Mouse (Mus musculus): ENCODE data around the gene Itgb4. TPM values are rescaled to one million over a fixed set of nuclear protein-coding genes. Genes with fewer than 3 reads are reported as not detected.

Itgb4 gene
- polyA plus RNA-seq, 1 experiment from 2014 or later: 0.67 TPM

GRCm38 (mm10) chr11:116004186-116004823 lies 29.8 kb downstream of the Itgb4 start:
- 34% methylated on average over 8 of the region's 8 CpGs for WGBS
- Histone ChIP-seq H3K4me2 (ENCODE audit: low read length) (peak overlapping the region; percentile 72), H3K27me3 (replicated peaks; ENCODE audit: control insufficient read depth, insufficient read depth, low read length) (no peaks in the 10 kb centered on the region), H3K27ac (ENCODE audit: low read length) (no peak overlapping the region), H3K9ac (replicated peaks; ENCODE audit: low read depth, low read length) (peak overlapping the region; percentile 65), H3K4me3 (replicated peaks; ENCODE audit: low read length) (peak overlapping the region; percentile 43), H3K9me3 (ENCODE audit: control insufficient read depth, low read length) (no peaks in the 10 kb centered on the region), H3K4me1 (replicated peaks; ENCODE audit: control insufficient read depth, insufficient read depth, low read length) (peaks cover 9% of the 10 kb centered on the region), H3K36me3 (ENCODE audit: control insufficient read depth, insufficient read depth) (no peaks in the 10 kb centered on the region)
- ATAC-seq: no peak

DNA sequence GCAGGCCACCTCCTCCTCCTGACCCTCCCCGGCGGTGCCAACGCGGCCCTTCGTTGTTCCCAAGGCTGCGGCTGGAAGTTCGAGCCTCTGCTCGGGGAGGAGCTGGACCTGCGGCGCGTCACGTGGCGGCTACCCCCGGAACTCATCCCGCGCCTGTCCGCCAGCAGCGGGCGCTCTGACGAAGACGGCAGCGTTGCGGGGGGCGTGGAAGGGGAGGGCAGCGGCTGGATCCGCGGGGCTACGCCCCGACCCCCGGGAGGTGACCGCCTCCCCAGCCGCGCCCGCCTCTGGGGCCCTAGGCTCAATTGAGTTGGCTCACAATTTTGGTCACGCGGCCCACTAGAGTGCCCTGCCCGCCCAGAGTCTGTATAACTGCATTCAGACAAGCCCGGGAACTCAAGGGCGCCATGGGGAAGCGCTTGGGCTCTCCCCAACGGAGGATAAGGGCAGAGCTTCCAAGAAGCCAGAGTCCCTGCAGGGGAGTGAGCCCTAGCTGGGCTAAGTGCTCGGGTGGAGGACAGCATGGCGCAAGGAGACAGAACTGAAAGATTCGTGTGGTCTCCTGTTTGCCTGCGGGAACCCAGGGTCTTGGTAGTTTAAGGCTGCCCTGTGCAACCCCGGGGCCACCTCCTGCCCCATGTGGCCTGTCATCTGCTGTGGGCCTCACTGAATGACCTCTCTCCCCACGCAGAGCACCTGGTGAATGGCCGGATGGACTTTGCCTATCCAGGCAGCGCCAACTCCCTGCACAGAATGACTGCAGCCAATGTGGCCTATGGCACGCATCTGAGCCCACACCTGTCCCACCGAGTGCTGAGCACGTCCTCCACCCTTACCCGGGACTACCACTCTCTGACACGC lies 30.6 kb downstream of the Itgb4 start:
- Histone ChIP-seq H3K27ac (ENCODE audit: low read length) (no peak overlapping the region), H3K4me3 (replicated peaks; ENCODE audit: low read length) (peak overlapping the region; percentile 43), H3K27me3 (replicated peaks; ENCODE audit: control insufficient read depth, insufficient read depth, low read length) (no peaks in the 10 kb centered on the region), H3K36me3 (ENCODE audit: control insufficient read depth, insufficient read depth) (no peaks in the 10 kb centered on the region), H3K4me2 (ENCODE audit: low read length) (peak overlapping the region; percentile 72), H3K9ac (replicated peaks; ENCODE audit: low read depth, low read length) (peak overlapping the region; percentile 65), H3K9me3 (ENCODE audit: control insufficient read depth, low read length) (no peaks in the 10 kb centered on the region), H3K4me1 (replicated peaks; ENCODE audit: control insufficient read depth, insufficient read depth, low read length) (peaks cover 12% of the 10 kb centered on the region)
- ATAC-seq: peak; percentile 61
- 8% methylated on average over 48 of the region's 54 CpGs for WGBS

DNA sequence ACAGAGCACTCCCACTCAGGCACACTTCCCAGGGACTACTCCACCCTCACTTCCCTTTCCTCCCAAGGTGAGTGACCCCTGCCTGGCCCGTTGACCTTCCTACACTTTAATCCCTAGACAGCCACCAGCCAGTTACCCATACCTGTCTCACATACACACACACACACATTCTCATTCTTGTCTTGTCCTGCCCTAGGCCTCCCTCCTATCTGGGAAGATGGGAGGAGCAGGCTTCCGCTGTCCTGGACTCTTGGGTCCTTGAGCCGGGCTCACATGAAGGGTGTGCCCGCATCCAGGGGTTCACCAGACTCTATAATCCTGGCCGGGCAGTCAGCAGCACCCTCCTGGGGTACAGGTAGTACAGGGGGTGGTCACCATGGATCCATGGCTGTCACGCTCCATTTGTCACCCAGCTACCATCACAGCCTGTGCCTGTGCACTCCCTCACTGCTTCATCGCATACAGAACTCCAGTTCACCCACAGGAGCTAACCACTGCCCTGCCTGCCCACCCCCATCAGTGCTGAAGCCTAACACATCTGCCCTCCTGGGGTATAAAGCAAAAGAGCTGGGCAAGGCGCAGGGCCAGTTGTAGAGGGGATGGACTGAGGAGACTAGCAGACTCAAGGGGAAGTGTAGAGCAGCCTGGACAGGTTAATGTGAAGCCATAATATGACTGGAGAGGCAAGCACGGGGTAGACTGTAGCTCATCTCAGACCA lies 31.4 kb downstream of the Itgb4 start:
- ATAC-seq: 0 out of 2 replicates have a peak, but pooled peaks have one; percentile 19
- no peak overlapping the region for H3K4me3 ChIP-seq (replicated peaks; ENCODE audit: low read length)
- peaks cover 12% of the 10 kb centered on the region for H3K4me1 ChIP-seq (replicated peaks; ENCODE audit: control insufficient read depth, insufficient read depth, low read length)
- no peak overlapping the region for H3K27ac ChIP-seq (ENCODE audit: low read length)
- no peaks in the 10 kb centered on the region for H3K36me3 ChIP-seq (ENCODE audit: control insufficient read depth, insufficient read depth)
- H3K4me2 ChIP-seq (ENCODE audit: low read length): no peak overlapping the region
- WGBS: 73% methylated on average over 9 of the region's 9 CpGs
- no peak overlapping the region; the same call in 1 of the 2 replicates for H3K9ac ChIP-seq (replicated peaks; ENCODE audit: low read depth, low read length)
- H3K27me3 ChIP-seq (replicated peaks; ENCODE audit: control insufficient read depth, insufficient read depth, low read length): no peaks in the 10 kb centered on the region
- no peaks in the 10 kb centered on the region for H3K9me3 ChIP-seq (ENCODE audit: control insufficient read depth, low read length)

GRCm38 (mm10) chr11:116007095-116007850 lies 32.8 kb downstream of the Itgb4 start:
- Histone ChIP-seq H3K27me3 (replicated peaks; ENCODE audit: control insufficient read depth, insufficient read depth, low read length) (no peaks in the 10 kb centered on the region), H3K4me3 (replicated peaks; ENCODE audit: low read length) (no peak overlapping the region), H3K9ac (replicated peaks; ENCODE audit: low read depth, low read length) (no peak overlapping the region), H3K36me3 (ENCODE audit: control insufficient read depth, insufficient read depth) (no peaks in the 10 kb centered on the region), H3K4me1 (replicated peaks; ENCODE audit: control insufficient read depth, insufficient read depth, low read length) (peaks cover 21% of the 10 kb centered on the region), H3K9me3 (ENCODE audit: control insufficient read depth, low read length) (no peaks in the 10 kb centered on the region), H3K4me2 (ENCODE audit: low read length) (no peak overlapping the region), H3K27ac (ENCODE audit: low read length) (no peak overlapping the region)
- WGBS: 88% methylated on average over 28 of the region's 28 CpGs
- no peak for ATAC-seq

- ATAC-seq: no peak
- Histone ChIP-seq H3K4me3 (replicated peaks; ENCODE audit: low read length) (no peak overlapping the region), H3K9ac (replicated peaks; ENCODE audit: low read depth, low read length) (no peak overlapping the region), H3K4me1 (replicated peaks; ENCODE audit: control insufficient read depth, insufficient read depth, low read length) (peaks cover 28% of the 10 kb centered on the region), H3K9me3 (ENCODE audit: control insufficient read depth, low read length) (no peaks in the 10 kb centered on the region), H3K36me3 (ENCODE audit: control insufficient read depth, insufficient read depth) (no peaks in the 10 kb centered on the region), H3K27ac (ENCODE audit: low read length) (no peak overlapping the region), H3K4me2 (ENCODE audit: low read length) (no peak overlapping the region), H3K27me3 (replicated peaks; ENCODE audit: control insufficient read depth, insufficient read depth, low read length) (no peaks in the 10 kb centered on the region)
- 85% methylated on average over 11 of the region's 11 CpGs for WGBS
Measured at GRCm38 (mm10) chr11:116008411-116008810, 33.9 kb downstream of the Itgb4 start.

DNA sequence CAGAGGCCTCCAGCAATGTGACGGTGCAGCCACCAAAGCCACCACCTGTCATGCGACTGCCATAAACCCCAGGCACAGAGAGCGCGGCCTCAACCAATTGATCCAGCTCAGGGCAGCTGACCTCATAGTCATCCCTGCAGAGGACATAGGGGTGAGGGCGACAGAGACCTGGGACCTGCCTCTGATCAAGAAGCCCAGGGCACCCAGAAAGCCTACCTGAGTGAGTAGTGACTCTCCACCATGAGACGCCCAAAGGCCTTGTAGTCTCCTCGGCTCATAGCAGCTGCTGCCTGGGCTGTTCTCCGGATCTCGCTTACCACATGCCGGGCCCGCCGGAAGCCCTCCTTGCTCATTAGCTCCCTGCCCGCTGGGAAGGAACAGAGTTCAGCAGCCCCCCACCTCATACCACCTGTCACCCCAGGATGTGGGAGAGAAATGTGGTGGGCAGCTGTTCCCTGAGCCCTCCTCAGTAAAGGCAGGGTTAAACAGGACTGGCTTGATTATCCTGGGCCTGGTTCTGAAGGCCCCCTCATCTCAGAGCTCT lies 34.4 kb downstream of the Itgb4 start:
- no peaks in the 10 kb centered on the region for H3K36me3 ChIP-seq (ENCODE audit: control insufficient read depth, insufficient read depth)
- WGBS: 82% methylated on average over 13 of the region's 13 CpGs
- H3K9me3 ChIP-seq (ENCODE audit: control insufficient read depth, low read length): no peaks in the 10 kb centered on the region
- H3K9ac ChIP-seq (replicated peaks; ENCODE audit: low read depth, low read length): no peak overlapping the region
- peaks cover 28% of the 10 kb centered on the region for H3K4me1 ChIP-seq (replicated peaks; ENCODE audit: control insufficient read depth, insufficient read depth, low read length)
- no peak overlapping the region for H3K4me2 ChIP-seq (ENCODE audit: low read length)
- no peak overlapping the region for H3K4me3 ChIP-seq (replicated peaks; ENCODE audit: low read length)
- H3K27me3 ChIP-seq (replicated peaks; ENCODE audit: control insufficient read depth, insufficient read depth, low read length): no peaks in the 10 kb centered on the region
- H3K27ac ChIP-seq (ENCODE audit: low read length): no peak overlapping the region
- ATAC-seq: no peak

- Histone ChIP-seq H3K4me1 (replicated peaks; ENCODE audit: control insufficient read depth, insufficient read depth, low read length) (peaks cover 27% of the 10 kb centered on the region), H3K9ac (replicated peaks; ENCODE audit: low read depth, low read length) (no peak overlapping the region), H3K4me2 (ENCODE audit: low read length) (no peak overlapping the region), H3K9me3 (ENCODE audit: control insufficient read depth, low read length) (no peaks in the 10 kb centered on the region), H3K27me3 (replicated peaks; ENCODE audit: control insufficient read depth, insufficient read depth, low read length) (no peaks in the 10 kb centered on the region), H3K4me3 (replicated peaks; ENCODE audit: low read length) (no peak overlapping the region), H3K27ac (ENCODE audit: low read length) (no peak overlapping the region), H3K36me3 (ENCODE audit: control insufficient read depth, insufficient read depth) (no peaks in the 10 kb centered on the region)
- 82% methylated on average over 11 of the region's 11 CpGs for WGBS
- no peak for ATAC-seq
Measured at GRCm38 (mm10) chr11:116009661-116010060, 35.2 kb downstream of the Itgb4 start.

GRCm38 (mm10) chr11:116010146-116010545 lies 35.6 kb downstream of the Itgb4 start:
- H3K9ac ChIP-seq (replicated peaks; ENCODE audit: low read depth, low read length): no peak overlapping the region
- WGBS: 92% methylated on average over 8 of the region's 8 CpGs
- no peak overlapping the region for H3K27ac ChIP-seq (ENCODE audit: low read length)
- no peak overlapping the region for H3K4me2 ChIP-seq (ENCODE audit: low read length)
- no peaks in the 10 kb centered on the region for H3K9me3 ChIP-seq (ENCODE audit: control insufficient read depth, low read length)
- peaks cover 22% of the 10 kb centered on the region for H3K4me1 ChIP-seq (replicated peaks; ENCODE audit: control insufficient read depth, insufficient read depth, low read length)
- no peaks in the 10 kb centered on the region for H3K27me3 ChIP-seq (replicated peaks; ENCODE audit: control insufficient read depth, insufficient read depth, low read length)
- no peak for ATAC-seq
- H3K36me3 ChIP-seq (ENCODE audit: control insufficient read depth, insufficient read depth): no peaks in the 10 kb centered on the region
- no peak overlapping the region for H3K4me3 ChIP-seq (replicated peaks; ENCODE audit: low read length)

All from forebrain, embryonic 16.5 days (tissue).